8 mouse cellular contexts compared by ENCODE assay signal in genomic region chr2:121867051-121867928, GRCm38 (mm10). TPM values are rescaled to one million over a fixed set of nuclear protein-coding genes. Genes with fewer than 3 reads are reported as not detected.
DNase-seq lines count a peak whose midpoint lies in the region; TF ChIP-seq lines count a peak whose summit lies in the region.

No protein-coding gene starts in this region.

- no peak for TF ChIP-seq CTCF in CH12.LX (conservative IDR thresholded peaks at IDR 0.05 in 1 of 2, IDR thresholded peaks at IDR 0.05 in 1 of 2; ENCODE audit: low read depth in 2 of 2, low read length in 2 of 2)

- H3K9me3 ChIP-seq in CH12.LX (replicated peaks; ENCODE audit: low read length), result no peaks in the 10 kb centered on the region

- no peak overlapping the region for H3K27ac ChIP-seq in CH12.LX (ENCODE audit: insufficient read depth, low read depth)

- DNase-seq in heart, adult 8-10 months (ENCODE audit: low spot score), result peak; percentile 3
- DNase-seq in heart, adult 11 months, result no peak
- DNase-seq in CH12.LX (ENCODE audit: extremely low read depth), result peak; percentile 15
- peak; percentile 60 for DNase-seq in cerebellum, adult 8-10 months
- peak; percentile 8 to 21 for DNase-seq in gastrocnemius, adult 8-10 months (ENCODE audit: low spot score in 2 of 2)
- peak; percentile 31 to 54 for DNase-seq in kidney, postnatal 25 days
- peak; percentile 32 for DNase-seq in lung, postnatal 36 days
- DNase-seq in Muller cell, postnatal 12 days (ENCODE audit: inconsistent ontology term), result no peak

- no peak for TF ChIP-seq RAD21 in CH12.LX (IDR thresholded peaks at IDR 0.05; ENCODE audit: low read depth, low read length)

- peak overlapping the region; percentile 82 to 95 (median 88) for H3K4me3 ChIP-seq in CH12.LX (replicated peaks in 1 of 3; ENCODE audit: low read depth in 2 of 3, low read length in 2 of 3, poor library complexity in 1 of 3)

- peak overlapping the region; percentile 66 for H3K9ac ChIP-seq in CH12.LX (ENCODE audit: insufficient read depth, low read depth)

- TF ChIP-seq EP300 in CH12.LX (IDR thresholded peaks at IDR 0.05; ENCODE audit: low read length), result no peak

- in situ Hi-C loops in CH12.LX (cut with MboI; ENCODE audit: low pct_ligation_motif_present, low pct_unique_long_range_greater_than_20kb, low sequenced_read_pairs), result no loop called here

- peaks cover 0 to 12% of the 10 kb centered on the region in 2 experiments; a peak in 2 of 4 replicates for H3K4me1 ChIP-seq in CH12.LX (ENCODE audit: control insufficient read depth in 1 of 2, insufficient read depth in 2 of 2)

- peak overlapping the region; percentile 94 for H3K4me2 ChIP-seq in CH12.LX (ENCODE audit: insufficient read depth, low read depth, poor library complexity, severe bottlenecking)

- no peak for TF ChIP-seq POLR2A in CH12.LX (IDR thresholded peaks at IDR 0.05; ENCODE audit: low read depth, low read length)

- H3K36me3 ChIP-seq in CH12.LX (replicated peaks in 1 of 2; ENCODE audit: control insufficient read depth in 1 of 2, insufficient read depth in 1 of 2, low read length in 1 of 2), result peaks cover 0 to 16% of the 10 kb centered on the region in 2 experiments

- H3K79me2 ChIP-seq in CH12.LX (replicated peaks; ENCODE audit: control insufficient read depth, extremely low read depth, insufficient read depth, poor library complexity, severe bottlenecking), result no peaks in the 10 kb centered on the region

- dilution Hi-C loops in CH12.LX (cut with MboI; ENCODE audit: extremely low pct_ligation_motif_present, extremely low pct_unique_long_range_greater_than_20kb, low sequenced_read_pairs), result no loop called here

- H3K27me3 ChIP-seq in CH12.LX (replicated peaks), result peaks cover 13% of the 10 kb centered on the region

TF ChIP-seq in CH12.LX, 34 proteins besides CTCF, POLR2A, EP300 and RAD21:
- no peak for TF ChIP-seq ELF1 (IDR thresholded peaks at IDR 0.05; ENCODE audit: low read depth, low read length)
- no peak for TF ChIP-seq TBP (conservative IDR thresholded peaks at IDR 0.05; ENCODE audit: low read depth, low read length)
- no peak for TF ChIP-seq RCOR1 (conservative IDR thresholded peaks at IDR 0.05; ENCODE audit: low read depth, low read length)
- TF ChIP-seq CHD2 (IDR thresholded peaks at IDR 0.05; ENCODE audit: low read length), result no peak
- TF ChIP-seq ZC3H11A (IDR thresholded peaks at IDR 0.05; ENCODE audit: low read depth, low read length), result no peak
- TF ChIP-seq MAZ (IDR thresholded peaks at IDR 0.05; ENCODE audit: low read depth, low read length), result no peak
- peak; percentile 50 for TF ChIP-seq SIN3A (IDR thresholded peaks at IDR 0.05; ENCODE audit: low read length)
- no peak for TF ChIP-seq ZNF384 (IDR thresholded peaks at IDR 0.05; ENCODE audit: low read depth, low read length)
- TF ChIP-seq USF1 (IDR thresholded peaks at IDR 0.05; ENCODE audit: low read depth, low read length), result no peak
- peak; percentile 7; the same call in 1 of the 2 replicates for TF ChIP-seq MAX (IDR thresholded peaks at IDR 0.05; ENCODE audit: low read length)
- no peak for TF ChIP-seq PAX5 (IDR thresholded peaks at IDR 0.05; ENCODE audit: low read length)
- no peak for TF ChIP-seq BHLHE40 (IDR thresholded peaks at IDR 0.05; ENCODE audit: low read depth, low read length)
- TF ChIP-seq MYC (IDR thresholded peaks at IDR 0.05; ENCODE audit: low read depth, low read length), result no peak
- TF ChIP-seq GABPA (IDR thresholded peaks at IDR 0.05; ENCODE audit: insufficient replicate concordance, low read depth, low read length), result no peak
- TF ChIP-seq MEF2A (IDR thresholded peaks at IDR 0.05; ENCODE audit: borderline replicate concordance, low read depth, low read length), result no peak
- TF ChIP-seq ZMIZ1 (IDR thresholded peaks at IDR 0.05; ENCODE audit: low read depth, low read length), result peak; percentile 53; the same call in 1 of the 2 replicates
- no peak for TF ChIP-seq POLR2AphosphoS2 (IDR thresholded peaks at IDR 0.05; ENCODE audit: low read depth, low read length)
- no peak for TF ChIP-seq ZKSCAN1 (IDR thresholded peaks at IDR 0.05; ENCODE audit: borderline replicate concordance, low read depth, low read length)
- no peak for TF ChIP-seq NELFE (IDR thresholded peaks at IDR 0.05; ENCODE audit: low read depth, low read length)
- no peak for TF ChIP-seq JUND (conservative IDR thresholded peaks at IDR 0.05; ENCODE audit: low read depth, low read length)
- TF ChIP-seq E2F4 (IDR thresholded peaks at IDR 0.05; ENCODE audit: insufficient replicate concordance, low read depth, low read length), result no peak
- TF ChIP-seq MXI1 (IDR thresholded peaks at IDR 0.05; ENCODE audit: low read depth, low read length), result peak; percentile 8
- TF ChIP-seq UBTF (IDR thresholded peaks at IDR 0.05; ENCODE audit: low read depth, low read length), result peak; percentile 80
- no peak for TF ChIP-seq SMC3 (IDR thresholded peaks at IDR 0.05; ENCODE audit: low read depth, low read length)
- no peak for TF ChIP-seq NRF1 (IDR thresholded peaks at IDR 0.05; ENCODE audit: low read depth, low read length)
- TF ChIP-seq MAFK (IDR thresholded peaks at IDR 0.05; ENCODE audit: insufficient replicate concordance, low read length), result no peak
- TF ChIP-seq USF2 (conservative IDR thresholded peaks at IDR 0.05; ENCODE audit: low read depth, low read length), result no peak
- no peak for TF ChIP-seq IRF4 (IDR thresholded peaks at IDR 0.05; ENCODE audit: low read depth, low read length)
- TF ChIP-seq JUN (IDR thresholded peaks at IDR 0.05; ENCODE audit: insufficient read depth, low read depth, low read length), result no peak
- TF ChIP-seq ETS1 (conservative IDR thresholded peaks at IDR 0.05; ENCODE audit: low read depth, low read length), result no peak
- TF ChIP-seq HCFC1 (IDR thresholded peaks at IDR 0.05; ENCODE audit: low read depth, low read length), result no peak
- no peak for TF ChIP-seq KAT2A (IDR thresholded peaks at IDR 0.05; ENCODE audit: insufficient replicate concordance, low read length)
- no peak for TF ChIP-seq CHD1 (IDR thresholded peaks at IDR 0.05; ENCODE audit: low read depth, low read length)
- TF ChIP-seq TCF12 (IDR thresholded peaks at IDR 0.05; ENCODE audit: low read depth, low read length), result peak; percentile 6; the same call in 1 of the 2 replicates

RNA-seq across cellular contexts. Expression of gene Casc4, which starts 0.5 kb away (rescaled TPM):
- 10 to 100 TPM in 3 of 4 experiments, 1 to 10 TPM in 1; 8.7 to 11.5 (median 10.5) TPM for total RNA-seq in heart, adult 8-10 months (2022)
- total RNA-seq in CH12.LX (2012; rRNA removed) (9.3 and 10.9 TPM in 2 replicates), CH12.LX (2014; rRNA removed) (14.4 and 17.2 TPM in 2 replicates)
- 16.5 and 19.7 TPM in 2 replicates for polyA plus RNA-seq in CH12.LX (2012; ENCODE audit: insufficient read length, low read depth)
- 1 to 10 TPM; 4.8 to 5.9 (median 5.6) TPM for total RNA-seq in gastrocnemius, adult 8-10 months (2022)

Comparison
In these comparisons a context has a peak if more than half of its experiments do, and no peak if none do; other contexts are left out.
1. DNase-seq: peak in heart, adult 8-10 months (single experiment), CH12.LX (single experiment), cerebellum, adult 8-10 months (single experiment), gastrocnemius, adult 8-10 months (2 of 2), kidney, postnatal 25 days (2 of 2) and lung, postnatal 36 days (single experiment); none in heart, adult 11 months (single experiment) and Muller cell, postnatal 12 days (single experiment).